Mouse (Mus musculus) gastrocnemius, postnatal 25 days (tissue): Measurements from ENCODE around the gene Yipf1. TPM values are rescaled to one million over a fixed set of nuclear protein-coding genes. Genes with fewer than 3 reads are reported as not detected.

Experiments
- DNase-seq: peaks from one replicate; pipeline ENCODE4 v3.0.0; 2022
- total RNA-seq, 2 experiments: library from RNA; stranded (reverse); gene quantifications; 1 replicate in 1 of 2; 2 replicates in 1 of 2; pipeline ENCODE4 v1.2.3; 2021

Yipf1 gene
- total RNA-seq, 2 experiments from 2014 or later = 8.7 to 11.4 TPM

GRCm38 (mm10) chr4:107372304-107372703 lies 58.1 kb downstream of the Yipf1 start:
- no peak for DNase-seq

- DNase-seq = no peak
Observed at GRCm38 (mm10) chr4:107374677-107375076, 60.5 kb downstream of the Yipf1 start.

GRCm38 (mm10) chr4:107378954-107379353 lies 64.8 kb downstream of the Yipf1 start:
- DNase-seq = no peak

- no peak for DNase-seq
Observed at GRCm38 (mm10) chr4:107380871-107381270, 66.7 kb downstream of the Yipf1 start.

GRCm38 (mm10) chr4:107387038-107387437 lies 72.9 kb downstream of the Yipf1 start:
- peak; percentile 28 for DNase-seq

GRCm38 (mm10) chr4:107387465-107387864 lies 73.3 kb downstream of the Yipf1 start:
- DNase-seq = no peak

- DNase-seq = no peak
Observed at GRCm38 (mm10) chr4:107388291-107388690, 74.1 kb downstream of the Yipf1 start.

- no peak for DNase-seq
Observed at GRCm38 (mm10) chr4:107389345-107389744, 75.2 kb downstream of the Yipf1 start.

GRCm38 (mm10) chr4:107393771-107394170 lies 79.6 kb downstream of the Yipf1 start:
- no peak for DNase-seq

Other genes with a start within 250 kb of the Yipf1 start
- gene Mrpl37, start 247.5 kb upstream of the Yipf1 start, total RNA-seq = 10 to 100 TPM; 82.0 to 95.5 TPM
- gene Cyb5rl, start 247.4 kb upstream of the Yipf1 start, total RNA-seq = 10 to 100 TPM; 16.8 to 18.0 TPM
- not detected for gene Cdcp2, start 217.5 kb upstream of the Yipf1 start, total RNA-seq
- gene Tmem59, start 136.0 kb upstream of the Yipf1 start, total RNA-seq = 10 to 100 TPM; 63.4 to 80.2 TPM
- 10 to 100 TPM; 11.7 to 13.2 TPM for gene Tceanc2, start 135.2 kb upstream of the Yipf1 start, total RNA-seq
- gene Ldlrad1, start 105.2 kb upstream of the Yipf1 start, total RNA-seq = not detected
- gene Lrrc42, start 60.8 kb upstream of the Yipf1 start, total RNA-seq = 1 to 10 TPM; 6.7 to 8.8 TPM
- gene Hspb11, start 60.8 kb upstream of the Yipf1 start, total RNA-seq = 1 to 10 TPM; 7.0 to 9.8 TPM
- gene Dio1, start 7.2 kb upstream of the Yipf1 start, total RNA-seq = not detected
- gene Ndc1, start 53.4 kb downstream of the Yipf1 start, total RNA-seq = 1 to 10 TPM; 7.0 to 8.3 TPM
- gene Glis1, start 120.2 kb downstream of the Yipf1 start, total RNA-seq = not detected